Mouse (Mus musculus) thymus, adult 2 months (tissue): ENCODE results near the gene S100a4.

Source experiments
- CTCF ChIP-seq: fragments of 200-500 bp; IDR thresholded peaks from 2 replicates; pipeline ENCODE4 v1.5.1; 2012; ENCODE audit warnings: mild to moderate bottlenecking, control low read depth, low read length, moderate library complexity, borderline replicate concordance; ENCODE audit not compliant: control insufficient read depth, poor library complexity, insufficient read depth; ENCODE audit errors: extremely low read depth
- POLR2A ChIP-seq: fragments of 200-500 bp; IDR thresholded peaks from 2 replicates; pipeline ENCODE4 v1.6.1; 2012; ENCODE audit warnings: mild to moderate bottlenecking, low read length, control low read depth, moderate library complexity; ENCODE audit not compliant: control insufficient read depth, poor library complexity, insufficient read depth; ENCODE audit errors: extremely low read depth

GRCm38 (mm10) chr3:90597736-90598135, 5.8 kb upstream of the S100a4 start:
- no peak for TF ChIP-seq POLR2A
- no peak for TF ChIP-seq CTCF
